Mouse (Mus musculus): ENCODE data around the gene Pitx3. TPM values are rescaled to one million over a fixed set of nuclear protein-coding genes. Genes with fewer than 3 reads are reported as not detected.
"Not testable (repeated sequence)": the region's sequence is repeated elsewhere in the genome, so short reads cannot be mapped to it uniquely, and the experiment has no call there.

Gene Pitx3
- total RNA-seq, 1 experiment from 2014 or later = not detected

- peak; percentile 19 to 37; a peak in 1 of 4 replicates for ATAC-seq (replicated peaks in 1 of 2; ENCODE audit: insufficient read depth in 1 of 2, low FRiP score in 2 of 2, low TSS enrichment in 1 of 2, low read depth in 1 of 2, poor library complexity in 2 of 2, severe bottlenecking in 2 of 2)
Measured at GRCm38 (mm10) chr19:46135789-46136638, 12.1 kb downstream of the Pitx3 start.

DNA sequence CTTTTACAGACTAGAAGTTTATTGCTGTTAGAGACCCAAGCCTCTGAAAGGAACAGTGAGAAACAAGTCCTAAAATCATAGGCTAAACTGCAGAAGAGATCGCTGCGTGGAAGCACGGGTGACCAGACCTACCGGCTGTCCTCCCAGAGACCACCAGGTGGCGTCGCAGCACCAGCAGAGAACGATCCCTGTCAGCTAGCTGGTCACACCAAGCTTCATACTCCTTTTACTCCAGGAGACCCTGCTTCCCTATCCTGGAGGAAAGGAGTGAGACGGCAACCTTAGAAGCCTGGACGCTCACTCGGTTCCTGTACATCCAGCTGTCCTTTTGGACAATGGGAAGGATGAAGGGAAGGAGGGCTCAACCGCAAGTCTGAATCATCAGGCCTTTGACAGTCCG lies 12.8 kb downstream of the Pitx3 start:
- ATAC-seq (replicated peaks in 1 of 2; ENCODE audit: insufficient read depth in 1 of 2, low FRiP score in 2 of 2, low TSS enrichment in 1 of 2, low read depth in 1 of 2, poor library complexity in 2 of 2, severe bottlenecking in 2 of 2) = peak; percentile 67 to 74; a peak in 3 of 4 replicates

- no peak for ATAC-seq (replicated peaks in 1 of 2; ENCODE audit: insufficient read depth in 1 of 2, low FRiP score in 2 of 2, low TSS enrichment in 1 of 2, low read depth in 1 of 2, poor library complexity in 2 of 2, severe bottlenecking in 2 of 2)
Measured at GRCm38 (mm10) chr19:46132577-46132976, 15.5 kb downstream of the Pitx3 start.

- peak; percentile 15 to 34; a peak in 1 of 4 replicates for ATAC-seq (replicated peaks in 1 of 2; ENCODE audit: insufficient read depth in 1 of 2, low FRiP score in 2 of 2, low TSS enrichment in 1 of 2, low read depth in 1 of 2, poor library complexity in 2 of 2, severe bottlenecking in 2 of 2)
Measured at GRCm38 (mm10) chr19:46131694-46132525, 16.2 kb downstream of the Pitx3 start, which contains the start of gene Elovl3. Gene Elovl3, plus strand, starts transcription at chr19:46131897.

GRCm38 (mm10) chr19:46131283-46131682 lies 16.8 kb downstream of the Pitx3 start:
- ATAC-seq (replicated peaks in 1 of 2; ENCODE audit: insufficient read depth in 1 of 2, low FRiP score in 2 of 2, low TSS enrichment in 1 of 2, low read depth in 1 of 2, poor library complexity in 2 of 2, severe bottlenecking in 2 of 2) = no peak

GRCm38 (mm10) chr19:46129737-46130136 lies 18.4 kb downstream of the Pitx3 start:
- not testable (repeated sequence) for ATAC-seq (replicated peaks in 1 of 2; ENCODE audit: insufficient read depth in 1 of 2, low FRiP score in 2 of 2, low TSS enrichment in 1 of 2, low read depth in 1 of 2, poor library complexity in 2 of 2, severe bottlenecking in 2 of 2)

DNA sequence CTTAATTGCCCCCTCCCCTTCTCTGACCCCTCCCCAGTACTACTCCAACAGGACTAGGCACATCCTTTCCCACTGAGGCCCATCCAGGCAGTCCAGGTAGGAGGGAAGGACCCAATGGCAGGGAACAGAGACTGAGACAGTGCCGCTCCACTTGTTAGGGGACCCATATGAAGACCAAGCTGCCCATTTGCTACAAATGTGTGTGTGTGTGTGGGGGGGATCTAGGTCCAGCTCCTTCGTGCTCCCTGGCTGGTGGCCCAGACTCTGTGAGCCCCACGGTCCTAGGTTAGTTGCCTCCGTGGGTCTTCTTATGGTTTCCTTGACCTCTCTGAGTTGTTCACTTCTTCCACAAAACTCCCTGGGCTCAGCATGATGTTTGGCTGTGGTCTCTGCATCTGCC lies 21.8 kb downstream of the Pitx3 start:
- ATAC-seq (replicated peaks in 1 of 2; ENCODE audit: insufficient read depth in 1 of 2, low FRiP score in 2 of 2, low TSS enrichment in 1 of 2, low read depth in 1 of 2, poor library complexity in 2 of 2, severe bottlenecking in 2 of 2) = no peak

- ATAC-seq (replicated peaks in 1 of 2; ENCODE audit: insufficient read depth in 1 of 2, low FRiP score in 2 of 2, low TSS enrichment in 1 of 2, low read depth in 1 of 2, poor library complexity in 2 of 2, severe bottlenecking in 2 of 2) = no peak
Measured at GRCm38 (mm10) chr19:46124651-46125050, 23.5 kb downstream of the Pitx3 start.

GRCm38 (mm10) chr19:46123876-46124275 lies 24.2 kb downstream of the Pitx3 start:
- ATAC-seq (replicated peaks in 1 of 2; ENCODE audit: insufficient read depth in 1 of 2, low FRiP score in 2 of 2, low TSS enrichment in 1 of 2, low read depth in 1 of 2, poor library complexity in 2 of 2, severe bottlenecking in 2 of 2) = no peak

DNA sequence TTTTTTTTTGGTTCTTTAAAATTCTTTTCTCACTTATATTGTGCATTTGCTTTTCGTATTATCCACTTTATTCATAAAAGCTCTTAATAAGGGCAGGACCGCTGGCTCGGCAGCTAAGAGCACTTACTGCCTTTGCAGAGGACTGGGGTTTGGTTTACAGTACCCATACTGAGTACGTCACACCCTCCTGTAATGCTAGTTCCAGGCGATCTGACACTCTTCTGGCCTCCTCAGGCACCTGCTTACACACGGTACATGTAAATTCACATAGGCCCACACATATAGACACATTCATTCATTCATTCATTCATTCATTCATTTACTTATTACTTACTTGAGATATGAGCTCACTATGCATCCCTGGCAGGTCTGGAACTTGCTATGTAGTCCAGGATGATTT lies 27.3 kb downstream of the Pitx3 start:
- ATAC-seq (replicated peaks in 1 of 2; ENCODE audit: insufficient read depth in 1 of 2, low FRiP score in 2 of 2, low TSS enrichment in 1 of 2, low read depth in 1 of 2, poor library complexity in 2 of 2, severe bottlenecking in 2 of 2) = no peak

DNA sequence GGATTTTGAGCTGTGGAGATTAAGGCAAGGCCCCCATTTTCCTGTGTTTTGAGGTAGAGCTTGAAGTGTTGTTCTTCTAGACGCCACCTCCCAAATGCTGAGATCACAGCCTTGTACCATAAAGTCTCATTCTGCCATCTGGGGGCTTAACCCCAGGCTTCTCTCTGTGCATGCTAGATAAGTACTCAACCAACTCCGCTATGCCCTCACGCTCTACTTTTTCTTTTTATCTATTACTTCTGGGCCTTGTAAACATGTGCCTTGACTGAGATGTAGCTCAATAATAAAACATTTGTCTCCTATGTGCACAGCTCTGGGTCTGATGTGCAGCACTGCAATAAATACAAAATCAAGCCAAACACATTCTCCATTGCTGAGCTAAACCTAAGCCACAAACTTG lies 28.7 kb downstream of the Pitx3 start:
- ATAC-seq (replicated peaks in 1 of 2; ENCODE audit: insufficient read depth in 1 of 2, low FRiP score in 2 of 2, low TSS enrichment in 1 of 2, low read depth in 1 of 2, poor library complexity in 2 of 2, severe bottlenecking in 2 of 2) = no peak

GRCm38 (mm10) chr19:46114617-46115016 lies 33.5 kb downstream of the Pitx3 start:
- ATAC-seq (replicated peaks in 1 of 2; ENCODE audit: insufficient read depth in 1 of 2, low FRiP score in 2 of 2, low TSS enrichment in 1 of 2, low read depth in 1 of 2, poor library complexity in 2 of 2, severe bottlenecking in 2 of 2) = no peak

DNA sequence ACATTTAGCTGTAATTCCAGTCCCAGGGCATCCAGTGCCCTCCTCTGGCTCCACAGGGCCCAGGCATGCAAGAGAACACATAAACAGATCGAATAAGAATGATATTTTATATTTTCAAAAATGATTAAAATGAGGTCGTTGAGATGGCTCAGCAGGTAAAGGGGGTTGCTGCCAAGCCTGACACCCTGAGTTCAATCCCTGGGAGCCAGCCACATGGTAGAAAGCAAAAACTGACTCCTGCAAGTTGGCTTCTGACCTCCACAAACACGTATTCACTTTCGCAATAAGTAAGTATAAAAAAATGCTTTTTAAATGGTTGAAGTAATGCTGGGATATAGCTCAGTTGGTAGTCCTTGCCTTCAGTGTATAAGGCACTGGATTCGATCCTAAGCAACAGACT lies 37.3 kb downstream of the Pitx3 start:
- no peak for ATAC-seq (replicated peaks in 1 of 2; ENCODE audit: insufficient read depth in 1 of 2, low FRiP score in 2 of 2, low TSS enrichment in 1 of 2, low read depth in 1 of 2, poor library complexity in 2 of 2, severe bottlenecking in 2 of 2)

GRCm38 (mm10) chr19:46110214-46110613 lies 37.9 kb downstream of the Pitx3 start:
- ATAC-seq (replicated peaks in 1 of 2; ENCODE audit: insufficient read depth in 1 of 2, low FRiP score in 2 of 2, low TSS enrichment in 1 of 2, low read depth in 1 of 2, poor library complexity in 2 of 2, severe bottlenecking in 2 of 2) = peak in 1 of 2 experiments; percentile 32; a peak in 1 of 4 replicates

DNA sequence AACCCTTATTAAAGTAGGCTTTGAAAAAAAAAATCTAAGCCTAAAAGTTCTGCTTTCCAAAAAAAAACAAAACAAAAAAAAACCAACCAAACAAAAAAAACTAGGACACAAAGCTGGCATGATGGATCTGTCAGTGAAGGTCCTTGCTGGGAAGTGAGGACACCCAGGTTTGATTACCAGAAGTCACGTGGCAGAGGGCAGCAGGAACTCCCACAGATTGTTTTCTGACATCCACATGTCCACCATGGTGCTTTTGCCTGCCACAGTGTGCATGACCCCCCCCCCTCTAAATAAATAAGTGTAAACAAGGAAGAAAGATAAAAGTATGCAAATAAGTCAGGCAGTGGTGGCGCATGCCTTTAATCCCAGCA lies 44.0 kb downstream of the Pitx3 start:
- no peak for ATAC-seq (replicated peaks in 1 of 2; ENCODE audit: insufficient read depth in 1 of 2, low FRiP score in 2 of 2, low TSS enrichment in 1 of 2, low read depth in 1 of 2, poor library complexity in 2 of 2, severe bottlenecking in 2 of 2)

DNA sequence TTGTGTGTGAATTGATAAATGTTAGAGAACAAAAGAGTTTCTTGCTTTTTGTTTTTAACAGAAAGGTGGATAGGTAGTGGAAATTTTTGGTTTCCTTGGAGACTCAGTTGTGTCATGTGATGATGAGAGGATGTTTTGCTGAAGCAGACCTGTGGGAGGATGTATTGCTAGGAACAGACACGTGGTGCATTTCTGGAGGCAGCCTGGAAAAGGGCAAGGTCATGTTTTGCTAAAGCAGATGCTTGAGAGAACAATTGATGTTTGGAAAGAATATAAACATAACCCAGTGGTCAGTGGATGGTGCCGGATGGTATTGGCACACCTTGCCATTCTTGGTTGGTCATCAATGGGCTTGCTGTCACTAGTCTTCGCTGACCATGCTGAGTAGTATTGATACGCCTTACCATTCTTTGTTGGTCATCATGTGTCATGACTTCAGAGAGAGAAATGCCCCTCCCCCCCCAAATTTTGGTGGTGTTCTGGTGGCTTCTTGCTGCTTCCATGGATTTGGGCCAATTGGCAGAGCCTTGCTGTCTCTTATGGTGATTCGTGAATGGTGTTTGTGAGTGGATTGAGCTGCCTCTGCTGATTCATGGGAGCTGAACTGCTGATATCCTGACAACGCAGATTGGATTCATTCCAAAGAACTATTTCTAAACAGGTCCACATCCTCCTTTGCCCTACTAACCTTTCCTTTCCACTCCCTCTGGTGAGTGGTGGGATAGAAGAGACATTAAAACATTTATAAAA lies 44.5 kb downstream of the Pitx3 start:
- no peak for ATAC-seq (replicated peaks in 1 of 2; ENCODE audit: insufficient read depth in 1 of 2, low FRiP score in 2 of 2, low TSS enrichment in 1 of 2, low read depth in 1 of 2, poor library complexity in 2 of 2, severe bottlenecking in 2 of 2)

DNA sequence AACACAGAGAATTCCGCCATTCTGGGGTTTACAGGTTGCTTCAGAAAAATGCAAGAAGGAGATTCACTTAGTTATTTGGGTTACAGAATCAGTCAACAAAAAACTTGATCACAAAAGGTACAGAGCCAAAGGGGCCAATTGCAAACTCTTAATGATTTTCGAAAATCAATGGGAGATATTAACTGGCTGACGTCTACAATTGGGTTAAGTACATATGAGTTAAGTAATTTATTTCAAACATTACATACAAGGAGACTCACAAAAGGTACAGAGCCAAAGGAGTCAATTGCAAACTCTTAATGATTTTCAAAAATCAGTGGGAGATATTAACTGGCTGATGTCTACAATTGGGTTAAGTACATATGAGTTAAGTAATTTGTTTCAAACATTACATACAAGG lies 48.6 kb downstream of the Pitx3 start:
- ATAC-seq (replicated peaks in 1 of 2; ENCODE audit: insufficient read depth in 1 of 2, low FRiP score in 2 of 2, low TSS enrichment in 1 of 2, low read depth in 1 of 2, poor library complexity in 2 of 2, severe bottlenecking in 2 of 2) = no peak

DNA sequence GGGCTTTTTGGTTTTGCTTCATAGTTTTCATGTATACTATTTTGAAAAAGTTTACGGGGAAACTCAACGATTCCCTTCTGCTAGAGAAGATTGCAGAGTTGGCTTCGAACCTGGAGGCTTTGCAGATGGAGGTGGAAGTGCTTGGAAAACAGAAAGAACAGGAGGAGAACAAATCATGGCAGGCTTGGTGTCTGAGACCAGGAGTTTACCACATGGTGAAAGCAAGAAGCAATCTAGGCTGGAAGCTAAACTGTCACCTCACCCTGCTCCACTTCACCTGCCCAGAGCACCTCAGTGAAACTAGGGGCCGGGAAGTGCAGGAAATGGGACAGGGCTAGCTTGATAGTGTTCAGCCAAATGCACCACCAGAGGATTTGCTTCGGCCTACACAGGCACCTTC lies 51.7 kb downstream of the Pitx3 start:
- ATAC-seq (replicated peaks in 1 of 2; ENCODE audit: insufficient read depth in 1 of 2, low FRiP score in 2 of 2, low TSS enrichment in 1 of 2, low read depth in 1 of 2, poor library complexity in 2 of 2, severe bottlenecking in 2 of 2) = no peak

All from hematopoietic stem cell, adult 5-6 weeks (primary cell).